Mouse (Mus musculus) ES-Bruce4 (cell line): ENCODE data around the gene Mfsd7a. TPM values are rescaled to one million over a fixed set of nuclear protein-coding genes. Genes with fewer than 3 reads are reported as not detected.
A peak's percentile ranks its signal among the peaks of the same experiment; 100 is the strongest.
"Not testable (repeated sequence)": the region's sequence is repeated elsewhere in the genome, so short reads cannot be mapped to it uniquely, and the experiment has no call there.

Experiments
- H3K27ac ChIP-seq: 2 replicates; pipeline ENCODE4 v1.5.1; 2012; ENCODE audit warnings: low read length, inconsistent platforms; ENCODE audit not compliant: insufficient read depth
- H3K27me3 ChIP-seq: 2 replicates; pipeline ENCODE4 v1.6.1; 2012; ENCODE audit warnings: mild to moderate bottlenecking, low read length, inconsistent platforms; ENCODE audit not compliant: control insufficient read depth, poor library complexity, insufficient read depth, severe bottlenecking
- H3K36me3 ChIP-seq: 2 replicates; pipeline ENCODE4 v1.6.1; 2012; ENCODE audit warnings: inconsistent platforms, mild to moderate bottlenecking, low read length, moderate library complexity; ENCODE audit not compliant: control insufficient read depth, poor library complexity, insufficient read depth, severe bottlenecking
- H3K4me1 ChIP-seq: one replicate; pipeline ENCODE4 v1.8.1; 2011; ENCODE audit warnings: low read length; ENCODE audit not compliant: control insufficient read depth, insufficient read depth
- H3K4me3 ChIP-seq: 2 replicates; pipeline ENCODE4 v1.5.1; 2011; ENCODE audit warnings: low read depth, mild to moderate bottlenecking, low read length
- H3K9ac ChIP-seq: 2 replicates; pipeline ENCODE4 v1.6.1; 2012; ENCODE audit warnings: low read depth, mild to moderate bottlenecking, inconsistent platforms; ENCODE audit not compliant: poor library complexity, severe bottlenecking
- H3K9me3 ChIP-seq: replicated peaks from 2 replicates; pipeline ENCODE4 v1.6.1; 2012; ENCODE audit warnings: mild to moderate bottlenecking, low read length, inconsistent platforms; ENCODE audit not compliant: control insufficient read depth, poor library complexity, insufficient read depth, severe bottlenecking
- CTCF ChIP-seq: IDR thresholded peaks from one replicate; pipeline ENCODE4 v1.8.1; 2011; ENCODE audit warnings: low read depth, low read length
- EP300 ChIP-seq: IDR thresholded peaks from 2 replicates; pipeline ENCODE4 v1.6.1; 2011; ENCODE audit warnings: low read depth, low read length; ENCODE audit not compliant: insufficient read depth
- POLR2A ChIP-seq: IDR thresholded peaks from one replicate; pipeline ENCODE4 v1.8.1; 2011; ENCODE audit warnings: low read length; ENCODE audit not compliant: insufficient read depth
- polyA plus RNA-seq: library from polyadenylated mRNA; stranded (reverse); fragments of >200 nt; gene quantifications from 2 replicates; pipeline ENCODE4 v1.2.4, GENCODE M21; 2011; ENCODE audit warnings: low read depth; ENCODE audit not compliant: missing spikeins, insufficient read depth, insufficient read length

Gene Mfsd7a
- polyA plus RNA-seq, result 0.62 and 0.63 TPM in 2 replicates

DNA sequence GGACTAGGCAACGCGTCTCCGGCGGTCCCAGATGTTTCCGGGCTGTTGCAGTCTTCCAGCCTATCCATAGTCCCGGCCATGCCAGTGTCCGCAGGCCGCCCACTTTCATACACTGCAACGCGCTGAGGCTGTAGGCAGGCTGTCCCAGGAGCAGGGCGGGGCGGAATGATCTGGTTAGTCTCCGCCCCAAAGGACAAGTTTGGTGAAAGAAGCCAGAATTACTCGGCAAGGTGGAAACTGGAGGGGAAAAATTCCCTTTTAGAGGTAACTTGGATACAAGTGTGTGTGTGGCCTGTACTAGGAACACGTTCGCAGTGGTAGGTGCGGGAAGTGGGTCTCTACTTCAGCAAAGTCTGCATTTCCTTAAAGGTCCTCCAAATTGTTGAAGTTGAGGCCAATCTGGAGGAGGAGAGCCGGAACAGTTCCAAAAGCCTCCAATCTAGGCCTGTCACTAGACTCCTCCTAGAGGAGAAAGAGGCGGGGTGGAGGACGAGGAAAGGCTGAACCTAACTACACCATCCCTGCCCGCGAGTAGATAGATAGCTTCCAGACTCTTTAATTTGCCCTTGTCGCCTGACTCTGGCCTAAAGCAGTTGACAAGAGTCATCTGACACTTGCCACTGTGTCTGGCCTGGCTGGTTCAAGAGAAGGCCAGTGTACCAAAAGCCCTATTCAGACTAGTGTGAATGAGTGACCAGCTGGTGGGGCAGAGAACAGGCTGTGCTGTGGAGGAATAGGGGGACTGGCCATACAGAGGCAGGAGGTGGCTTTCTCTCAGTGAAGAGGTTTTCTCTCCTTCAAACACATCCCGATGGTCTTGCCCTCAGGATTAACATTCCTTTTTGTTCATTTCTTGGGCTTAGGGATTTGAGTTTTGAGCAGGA, at the start of gene Mfsd7a:
Gene Mfsd7a, minus strand, starts transcription at position 107 of the 884 bp plus-strand sequence.
- H3K9ac ChIP-seq, result peak within 1 kb of the TSS; percentile 11
- TF ChIP-seq EP300 (no peak), POLR2A (no peak), CTCF (no peak)

GRCm38 (mm10) chr5:108486148-108486547, 37.5 kb upstream of the Mfsd7a start:
- H3K27me3 ChIP-seq, H3K4me1 ChIP-seq, H3K4me3 ChIP-seq, H3K9me3 ChIP-seq, H3K27ac ChIP-seq, H3K9ac ChIP-seq: not testable (repeated sequence)
- peaks cover 33% of the 10 kb centered on the region for H3K36me3 ChIP-seq

More for the DNA sequence above, at the start of gene Mfsd7a:
- H3K4me1 ChIP-seq, result no peaks in the 10 kb centered on the region
- peak within 1 kb of the TSS; percentile 63 for H3K4me3 ChIP-seq
- no peaks in the 10 kb centered on the region for H3K27me3 ChIP-seq
- no peaks in the 10 kb centered on the region for H3K36me3 ChIP-seq
- H3K9me3 ChIP-seq, result no peaks in the 10 kb centered on the region
- no peak within 1 kb of the TSS for H3K27ac ChIP-seq

DNA sequence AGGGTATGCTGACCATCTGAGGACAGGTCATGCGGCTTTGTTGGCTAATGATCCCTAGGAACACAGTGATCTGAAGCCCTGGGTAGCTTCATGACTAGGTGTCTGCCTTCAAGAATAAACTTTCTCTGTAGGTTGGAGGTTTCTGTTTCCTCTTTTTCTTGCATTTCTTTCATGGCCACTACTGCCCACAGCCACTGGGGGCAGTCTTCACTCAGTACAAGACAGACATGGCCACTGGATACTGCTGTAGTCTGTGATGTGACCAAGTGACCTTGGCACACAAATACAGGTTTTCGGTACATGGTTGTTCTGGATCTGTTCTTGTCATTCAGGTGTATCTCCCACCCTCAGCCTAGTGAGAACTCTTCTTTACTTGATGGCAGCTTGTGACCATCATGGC, 36.5 kb upstream of the Mfsd7a start:
- peak; percentile 64 for TF ChIP-seq CTCF
- no peak for TF ChIP-seq POLR2A
- H3K27ac ChIP-seq, result no peak overlapping the region
- no peaks in the 10 kb centered on the region for H3K27me3 ChIP-seq
- H3K9me3 ChIP-seq, result no peaks in the 10 kb centered on the region
- H3K4me3 ChIP-seq, result no peak overlapping the region
- no peak overlapping the region for H3K9ac ChIP-seq
- peaks cover 28% of the 10 kb centered on the region for H3K36me3 ChIP-seq
- H3K4me1 ChIP-seq, result no peaks in the 10 kb centered on the region

- no peaks in the 10 kb centered on the region for H3K9me3 ChIP-seq
- H3K4me3 ChIP-seq, result no peak overlapping the region
- H3K36me3 ChIP-seq, result peaks cover 18% of the 10 kb centered on the region
- no peak overlapping the region for H3K9ac ChIP-seq
- TF ChIP-seq EP300, result no peak
- H3K27me3 ChIP-seq, result no peaks in the 10 kb centered on the region
- H3K4me1 ChIP-seq, result no peaks in the 10 kb centered on the region
- H3K27ac ChIP-seq, result no peak overlapping the region
These were observed 34.3 kb upstream of the Mfsd7a start for GRCm38 (mm10) chr5:108483006-108483405.

GRCm38 (mm10) chr5:108475977-108476376, 27.3 kb upstream of the Mfsd7a start:
- Histone ChIP-seq H3K9ac (no peak overlapping the region), H3K4me1 (no peaks in the 10 kb centered on the region), H3K27me3 (no peaks in the 10 kb centered on the region), H3K9me3 (no peaks in the 10 kb centered on the region), H3K4me3 (no peak overlapping the region), H3K36me3 (peaks cover 42% of the 10 kb centered on the region), H3K27ac (no peak overlapping the region)
- TF ChIP-seq POLR2A (no peak), CTCF (no peak), EP300 (no peak)

GRCm38 (mm10) chr5:108473737-108474136, 25.0 kb upstream of the Mfsd7a start:
- Histone ChIP-seq H3K27me3 (no peaks in the 10 kb centered on the region), H3K9ac (no peak overlapping the region), H3K27ac (no peak overlapping the region), H3K9me3 (no peaks in the 10 kb centered on the region), H3K36me3 (peaks cover 42% of the 10 kb centered on the region), H3K4me3 (no peak overlapping the region), H3K4me1 (no peaks in the 10 kb centered on the region)
- no peak for TF ChIP-seq POLR2A
- no peak for TF ChIP-seq CTCF
- TF ChIP-seq EP300, result no peak
